Mouse (Mus musculus) cerebellum, postnatal 36 days (tissue): ENCODE measurements around the gene Serp2.

ENCODE experiments used
- DNase-seq, 2 experiments: peaks; one replicate each; pipeline ENCODE4 v3.0.0; 2021 to 2022; ENCODE audit warnings: mixed read lengths in 2 of 2

Serp2 gene

DNA sequence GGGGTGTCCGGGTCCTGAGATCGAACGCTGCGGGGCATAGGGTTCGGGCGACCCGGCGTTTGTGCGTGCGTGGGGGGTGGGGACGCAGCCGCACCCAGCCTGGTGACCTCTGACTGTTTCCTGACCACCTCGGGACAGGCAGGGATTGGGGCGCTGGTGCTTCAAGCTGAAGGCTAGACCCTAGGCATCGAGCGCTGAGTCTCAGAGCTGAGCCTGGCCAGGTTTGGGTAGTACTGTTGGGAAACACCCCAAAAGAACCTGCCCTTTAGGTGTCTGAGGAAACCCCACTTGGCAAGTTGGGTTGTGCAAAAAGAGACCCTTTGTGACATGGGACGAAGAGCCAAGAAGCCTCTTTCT, at the start of gene Serp2:
Serp2 (minus strand) TSS at position 38 of the 357 bp plus-strand sequence.
- DNase-seq, result no peak

DNA sequence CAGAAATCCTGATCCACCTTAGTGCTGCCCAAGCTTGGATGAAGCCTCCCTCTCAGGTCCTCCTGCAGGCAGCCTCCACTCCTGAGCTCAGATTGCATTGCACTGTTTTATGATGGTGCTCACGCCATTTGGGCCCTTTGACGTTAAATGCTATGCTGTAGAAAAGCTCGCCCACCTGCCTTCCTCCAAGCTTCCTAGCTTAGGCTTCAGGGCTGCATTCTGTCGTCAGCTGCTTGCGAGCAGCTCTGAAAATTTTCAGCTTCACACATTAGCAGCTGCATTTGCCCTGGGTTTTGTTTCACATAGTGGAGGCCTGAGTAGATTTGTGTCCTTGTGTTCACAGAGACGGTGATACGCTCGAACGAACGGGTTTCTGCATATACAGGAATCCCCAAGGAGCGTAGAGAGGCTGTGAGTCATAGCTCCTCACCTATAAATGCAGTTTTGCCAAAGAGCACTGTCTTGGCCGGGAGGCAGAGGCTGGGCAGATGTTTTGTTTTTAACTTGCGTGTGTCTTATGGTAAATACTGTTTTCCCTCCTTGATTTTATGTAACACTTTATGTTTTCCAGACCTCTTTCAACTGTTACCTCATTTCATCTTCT, 49.3 kb upstream of the Serp2 start:
- DNase-seq, result no peak

DNA sequence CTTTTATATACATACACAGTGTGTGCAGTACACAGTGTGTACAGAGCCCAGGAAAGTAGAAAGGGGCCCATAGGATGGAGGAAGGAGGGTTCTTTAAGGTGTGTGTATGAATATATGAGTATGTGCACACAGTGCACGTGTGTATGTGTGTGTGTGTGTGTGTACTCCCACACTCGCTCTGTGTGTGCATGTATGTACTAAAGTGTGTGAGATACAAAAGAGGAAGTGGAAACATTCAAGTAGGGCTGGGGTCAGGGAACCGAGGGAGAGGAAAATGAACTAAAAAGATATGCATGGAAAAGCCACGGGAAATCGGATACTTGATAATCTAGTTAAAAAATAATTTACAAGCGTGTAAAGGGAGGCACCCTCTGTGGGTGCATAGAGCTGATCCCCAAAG, 47.3 kb upstream of the Serp2 start:
- no peak for DNase-seq

DNA sequence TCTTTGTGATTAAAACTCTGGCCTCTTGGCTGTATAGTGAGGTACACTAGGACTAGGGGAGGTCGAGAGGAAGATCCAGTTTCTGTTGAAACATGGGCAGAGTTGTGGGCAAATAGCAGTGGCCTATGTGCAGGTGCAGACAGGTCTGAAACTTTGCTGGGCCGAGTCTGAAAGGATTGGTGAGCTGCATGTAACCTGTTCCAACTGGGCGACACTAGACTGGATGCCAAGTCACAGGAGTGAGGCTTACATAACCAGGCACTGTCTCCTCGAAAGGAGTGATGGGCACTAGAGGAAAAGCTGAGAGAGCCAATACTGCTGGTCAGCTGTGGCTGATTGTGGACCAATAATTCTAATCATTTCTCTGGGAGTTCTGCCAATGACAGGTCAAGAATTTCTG, 45.0 kb upstream of the Serp2 start:
- peak; percentile 52 to 59 for DNase-seq

DNA sequence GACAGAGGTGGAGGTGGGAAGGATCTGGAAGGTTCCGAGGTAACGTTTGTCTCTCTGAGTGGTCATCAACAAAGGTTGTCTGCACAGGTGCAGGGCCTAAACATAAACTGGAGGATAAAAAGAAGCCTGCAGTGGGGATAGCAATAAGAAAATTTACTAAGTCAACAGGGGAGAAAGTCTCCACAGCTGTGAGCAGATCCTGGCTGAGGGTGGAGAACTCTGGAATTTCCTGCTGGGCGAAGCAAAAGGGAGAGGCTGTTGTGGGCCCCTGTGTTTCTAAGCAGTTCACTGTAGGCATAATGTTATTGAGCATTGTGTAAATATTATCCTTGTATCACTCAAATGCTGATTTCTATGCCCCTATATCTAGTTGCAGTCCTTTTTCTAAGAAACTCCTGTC, 43.7 kb upstream of the Serp2 start:
- no peak for DNase-seq

DNA sequence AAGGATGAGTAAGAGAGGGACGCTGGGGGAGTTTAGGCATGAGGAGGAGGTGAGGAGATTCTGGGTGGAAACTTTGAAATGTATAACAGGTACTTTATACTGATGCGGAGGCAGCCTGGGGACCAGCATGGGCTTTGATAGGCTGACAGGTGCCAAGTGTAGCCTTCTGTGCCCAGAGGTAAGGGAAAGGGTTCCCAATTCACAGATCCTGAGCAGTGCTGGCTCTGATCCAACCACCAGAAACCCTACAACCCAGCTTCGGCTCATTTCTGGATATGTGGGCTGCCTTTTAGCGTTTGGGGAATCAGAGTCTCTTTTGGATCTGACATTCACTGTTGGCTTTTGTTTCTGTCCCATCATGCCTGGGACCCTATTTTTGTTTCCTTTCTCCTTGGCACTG, 43.0 kb upstream of the Serp2 start:
- DNase-seq, result no peak

DNA sequence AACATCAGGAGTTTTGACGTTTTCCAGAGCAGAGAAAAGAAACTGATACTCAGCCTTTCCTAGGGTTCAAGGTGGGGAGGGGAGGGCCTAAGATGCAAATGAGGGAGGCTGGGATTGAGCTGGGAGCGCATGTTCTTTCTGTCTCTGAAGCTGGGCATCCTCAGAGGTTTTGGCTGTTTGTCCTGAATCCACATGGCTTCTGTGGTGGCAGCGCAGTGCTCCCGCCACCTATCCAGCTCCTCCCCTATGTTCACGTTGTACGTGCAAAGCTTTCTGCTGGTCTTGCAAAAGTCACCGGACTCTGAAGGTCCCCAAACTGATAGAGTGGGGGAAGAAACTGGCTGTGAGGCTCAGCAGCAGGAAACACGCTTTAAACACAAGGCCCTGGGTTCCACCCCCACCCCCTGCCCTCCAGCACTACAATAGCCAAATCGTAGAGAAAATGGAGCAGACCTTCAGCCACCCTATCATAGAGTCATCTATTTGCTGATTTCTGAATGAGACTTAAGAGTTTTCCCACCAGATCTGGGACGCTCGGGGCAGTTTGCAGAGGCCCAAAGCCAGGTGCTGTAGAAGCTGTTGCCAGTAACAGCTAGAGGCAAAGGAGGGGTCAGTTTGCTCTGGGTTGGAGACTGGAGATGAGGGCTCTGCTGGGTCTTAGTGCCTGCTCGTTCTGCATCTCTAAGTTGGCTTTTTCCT, 42.0 kb upstream of the Serp2 start:
- peak; percentile 57 to 63 for DNase-seq

DNA sequence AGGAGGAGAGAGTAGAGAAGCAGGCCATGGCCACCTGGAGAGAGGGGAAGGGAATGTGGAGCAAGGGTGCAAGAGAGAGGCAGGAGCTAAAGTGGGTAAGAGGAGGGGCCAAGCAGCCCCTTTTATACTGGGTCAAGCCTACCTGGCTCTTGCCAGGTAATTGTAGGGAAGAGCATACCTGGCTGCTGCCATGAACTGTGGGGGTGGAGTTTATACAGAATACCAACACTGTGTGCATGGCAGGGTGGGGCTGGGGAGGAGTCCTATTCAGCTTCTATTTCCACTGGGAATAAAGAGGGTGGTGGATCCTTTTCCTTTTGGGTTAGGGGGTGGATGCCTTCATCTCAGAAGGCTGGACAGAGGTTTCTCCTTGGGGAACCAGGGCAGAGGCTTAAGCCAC, 41.1 kb upstream of the Serp2 start:
- DNase-seq, result no peak

DNA sequence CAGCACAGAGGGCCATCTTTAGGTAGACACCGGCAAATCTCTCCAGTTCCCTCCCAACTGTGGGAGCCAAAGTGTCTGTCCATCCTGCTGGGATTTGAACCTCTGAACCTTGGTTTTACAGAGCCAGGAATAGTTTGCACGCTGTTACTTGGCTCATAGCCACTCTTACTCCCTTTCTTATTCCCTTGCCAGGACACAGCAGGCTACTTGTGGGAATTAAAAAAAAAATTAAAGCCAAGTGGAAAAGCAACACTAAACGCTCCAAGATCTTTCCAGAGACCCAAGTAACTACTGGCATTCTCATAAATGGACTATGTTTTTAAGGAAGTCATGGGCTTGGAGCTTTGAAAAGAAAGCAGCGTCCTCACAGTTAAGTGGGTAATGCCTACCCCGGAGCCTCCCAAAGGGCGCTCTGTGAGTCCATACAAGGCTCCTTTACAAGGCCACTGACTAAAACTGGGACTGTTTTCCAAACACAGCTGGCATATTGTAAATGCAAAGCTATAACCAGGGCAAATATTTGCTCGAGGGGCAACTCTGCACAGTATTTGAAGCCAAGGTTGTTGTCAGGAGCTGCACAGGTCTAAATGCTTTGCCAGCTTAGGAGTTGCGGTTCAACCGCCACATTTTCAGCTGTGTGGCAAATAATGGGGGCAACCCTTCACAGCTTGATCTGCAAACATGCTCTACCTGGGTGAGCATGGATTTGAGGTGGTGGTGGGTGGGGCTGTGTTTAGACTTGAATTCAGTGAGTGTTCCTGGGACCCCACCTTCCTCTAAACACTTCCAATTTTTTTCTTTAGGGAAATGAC, 38.6 kb upstream of the Serp2 start:
- no peak for DNase-seq

DNA sequence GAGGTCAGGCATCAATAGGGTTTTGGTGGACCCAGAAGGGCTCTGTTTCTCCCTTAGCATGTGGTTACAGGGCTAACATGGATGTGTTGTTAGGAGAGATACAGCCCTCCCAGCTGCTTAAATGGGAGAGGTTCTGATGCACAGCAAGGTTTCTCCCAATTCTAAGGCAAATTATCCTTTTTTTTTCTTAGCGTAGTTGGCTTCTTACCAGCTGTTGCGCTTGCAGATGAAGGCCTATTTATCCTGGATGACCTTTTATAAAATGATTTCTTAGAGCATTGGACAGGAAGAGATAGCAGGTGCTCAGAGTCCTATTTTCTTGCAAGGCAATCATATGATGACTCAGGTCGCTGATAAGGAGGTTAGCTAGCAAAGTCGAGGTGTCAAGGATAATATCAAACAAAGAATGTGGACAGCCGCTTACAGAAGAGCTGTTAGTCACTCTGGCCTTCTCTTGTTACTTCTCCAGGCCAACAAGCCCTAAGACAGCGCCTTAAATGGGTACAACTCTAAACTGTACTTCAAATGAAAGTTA, 37.7 kb upstream of the Serp2 start:
- DNase-seq, result no peak

DNA sequence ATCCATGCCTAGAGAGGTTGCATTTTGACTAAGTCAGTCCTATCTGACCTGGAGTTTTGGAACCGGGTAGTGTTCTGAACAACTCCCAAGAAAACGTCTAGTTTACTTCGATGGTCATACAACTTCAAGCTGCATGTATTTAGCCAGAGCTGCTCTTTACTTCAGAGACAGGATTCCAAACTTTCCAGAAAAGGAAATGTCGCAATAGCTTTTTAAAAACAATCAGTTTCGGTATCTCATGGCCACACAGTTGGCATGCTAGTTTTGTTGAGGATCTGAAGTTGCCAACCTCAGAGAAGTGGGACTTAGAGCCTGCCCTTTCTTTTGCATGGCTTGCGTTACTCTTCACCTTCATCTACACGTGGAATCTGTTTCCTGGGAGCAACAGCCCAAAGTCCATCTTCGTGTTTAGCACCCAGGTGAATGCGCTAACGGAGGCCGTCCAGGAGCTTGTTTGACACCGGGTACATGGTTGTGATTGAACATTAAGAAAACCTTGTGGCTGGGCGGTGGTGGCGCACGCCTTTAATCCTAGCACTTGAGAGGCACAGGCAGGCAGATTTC, 37.0 kb upstream of the Serp2 start:
- no peak for DNase-seq

DNA sequence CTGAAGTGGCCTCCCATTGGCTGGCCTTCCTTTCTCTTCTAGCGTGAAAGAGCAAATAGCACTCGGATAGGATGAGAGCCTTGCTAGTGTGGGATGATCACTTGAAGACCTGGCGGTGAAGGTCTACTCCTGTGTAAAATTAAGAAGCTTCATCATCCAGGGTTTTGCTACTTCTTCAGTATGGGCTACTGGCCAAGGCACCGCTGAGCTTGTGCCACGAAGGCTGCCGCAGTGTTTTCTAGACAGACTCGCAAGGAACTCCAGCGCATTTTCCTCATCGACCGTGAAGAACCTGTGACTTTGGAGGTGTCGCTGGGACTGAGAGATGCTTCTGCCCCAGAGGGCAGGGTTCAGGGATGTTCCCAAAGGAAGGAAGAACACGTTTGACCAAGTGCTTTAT, 36.0 kb upstream of the Serp2 start:
- peak in 1 of 2 experiments; percentile 24 for DNase-seq

DNA sequence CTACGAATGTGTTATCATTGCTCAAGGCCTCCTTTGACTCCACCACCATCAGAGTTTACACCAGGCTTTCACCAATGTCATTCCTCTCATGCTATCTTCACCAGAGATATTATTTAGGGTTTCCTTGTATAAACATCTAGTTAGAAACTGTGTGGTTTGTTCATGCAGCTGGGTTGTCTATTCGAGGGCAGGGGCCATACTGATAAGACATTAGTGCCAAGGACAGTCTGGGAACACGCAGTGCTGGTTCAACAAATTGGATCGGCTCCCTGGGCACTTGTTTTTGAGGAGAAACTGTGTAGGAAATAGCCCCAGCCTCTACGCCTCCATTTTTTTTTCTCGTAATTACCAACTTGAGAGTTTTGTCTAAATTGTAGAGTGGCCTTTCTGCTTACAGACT, 35.4 kb upstream of the Serp2 start:
- no peak for DNase-seq

DNA sequence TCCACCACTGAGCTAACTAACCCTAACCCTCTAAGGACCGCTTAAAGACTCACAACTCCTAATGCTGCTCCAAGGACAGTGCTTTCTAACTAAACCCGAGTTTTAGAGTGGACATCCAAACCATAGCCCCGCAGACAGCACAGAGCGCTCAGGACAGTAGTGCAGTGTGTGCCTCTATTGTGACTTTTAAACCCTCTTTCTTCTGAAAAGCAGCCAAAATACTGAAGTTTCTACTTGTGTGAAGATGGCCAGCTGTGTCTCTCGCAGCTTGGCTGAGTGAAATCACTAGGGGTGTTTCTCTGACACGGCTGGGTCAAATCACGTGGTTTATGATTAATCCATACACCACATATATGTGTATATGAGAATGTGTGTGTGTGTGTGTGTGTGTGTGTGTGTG, 33.4 kb upstream of the Serp2 start:
- DNase-seq, result no peak

DNA sequence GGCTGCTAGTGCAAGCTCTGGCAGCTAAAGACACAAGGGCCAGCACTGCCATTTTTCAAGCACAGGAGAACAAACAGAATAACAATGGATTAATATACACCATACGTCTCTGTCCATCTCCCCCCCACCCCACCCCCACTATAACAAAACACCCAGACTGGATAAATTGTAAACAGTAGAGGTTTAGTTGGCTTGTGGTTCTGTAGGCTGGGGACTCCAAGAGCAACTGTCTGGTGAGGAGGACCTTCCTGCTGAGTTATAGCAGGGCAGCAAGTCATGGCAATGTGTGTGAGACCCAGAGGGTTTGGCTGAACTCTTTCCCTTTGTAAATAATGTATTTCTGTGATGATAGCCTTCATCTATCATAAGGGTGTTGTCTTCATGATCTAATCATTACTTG, 33.0 kb upstream of the Serp2 start:
- DNase-seq, result no peak

DNA sequence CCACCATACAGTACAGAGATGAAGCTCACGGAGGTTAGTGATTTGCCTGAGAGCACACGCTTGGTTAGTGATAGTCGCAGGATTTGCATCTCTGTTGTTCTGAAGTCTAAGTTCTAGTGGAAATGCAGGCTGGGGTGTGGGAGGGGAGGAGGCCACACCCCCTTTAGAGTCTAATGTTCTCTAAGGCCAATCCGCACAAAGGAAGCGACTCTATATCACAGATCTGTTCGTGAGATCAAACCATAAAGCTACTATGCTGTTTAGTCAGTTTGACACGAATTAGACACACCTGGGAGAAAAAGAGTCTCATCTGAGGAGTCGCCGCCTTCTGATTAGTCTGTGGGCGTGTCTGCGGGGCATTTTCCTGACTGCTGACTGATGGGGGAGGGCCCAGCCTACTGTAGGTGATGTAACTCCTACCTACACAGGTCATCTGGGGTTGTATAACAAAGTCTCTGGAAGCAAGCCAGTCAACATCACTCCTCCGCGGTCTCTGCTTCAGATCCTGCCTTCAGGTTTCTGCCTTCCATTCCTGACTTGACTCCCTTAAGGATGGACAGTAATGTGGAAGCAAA, 29.2 kb upstream of the Serp2 start:
- DNase-seq, result no peak

DNA sequence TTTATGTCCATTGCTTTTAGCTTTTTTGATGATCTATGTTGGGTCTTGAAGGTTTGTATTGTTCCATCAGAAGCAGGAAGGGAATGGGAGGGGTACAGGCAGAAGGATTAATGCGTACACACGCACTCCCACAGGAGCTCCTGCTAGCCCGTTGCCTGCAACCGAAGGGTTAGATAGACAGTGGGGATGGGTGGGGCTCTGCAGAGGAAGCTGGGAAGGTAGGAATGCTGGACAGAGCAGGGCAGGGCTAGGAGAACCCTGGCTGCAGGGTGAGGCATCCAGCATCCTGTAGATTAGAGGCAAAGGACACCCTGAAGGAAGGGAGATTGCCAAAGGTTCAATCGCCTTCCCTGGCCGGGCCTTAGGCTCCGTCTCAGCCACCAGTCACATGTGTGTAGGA, 27.3 kb upstream of the Serp2 start:
- no peak for DNase-seq

DNA sequence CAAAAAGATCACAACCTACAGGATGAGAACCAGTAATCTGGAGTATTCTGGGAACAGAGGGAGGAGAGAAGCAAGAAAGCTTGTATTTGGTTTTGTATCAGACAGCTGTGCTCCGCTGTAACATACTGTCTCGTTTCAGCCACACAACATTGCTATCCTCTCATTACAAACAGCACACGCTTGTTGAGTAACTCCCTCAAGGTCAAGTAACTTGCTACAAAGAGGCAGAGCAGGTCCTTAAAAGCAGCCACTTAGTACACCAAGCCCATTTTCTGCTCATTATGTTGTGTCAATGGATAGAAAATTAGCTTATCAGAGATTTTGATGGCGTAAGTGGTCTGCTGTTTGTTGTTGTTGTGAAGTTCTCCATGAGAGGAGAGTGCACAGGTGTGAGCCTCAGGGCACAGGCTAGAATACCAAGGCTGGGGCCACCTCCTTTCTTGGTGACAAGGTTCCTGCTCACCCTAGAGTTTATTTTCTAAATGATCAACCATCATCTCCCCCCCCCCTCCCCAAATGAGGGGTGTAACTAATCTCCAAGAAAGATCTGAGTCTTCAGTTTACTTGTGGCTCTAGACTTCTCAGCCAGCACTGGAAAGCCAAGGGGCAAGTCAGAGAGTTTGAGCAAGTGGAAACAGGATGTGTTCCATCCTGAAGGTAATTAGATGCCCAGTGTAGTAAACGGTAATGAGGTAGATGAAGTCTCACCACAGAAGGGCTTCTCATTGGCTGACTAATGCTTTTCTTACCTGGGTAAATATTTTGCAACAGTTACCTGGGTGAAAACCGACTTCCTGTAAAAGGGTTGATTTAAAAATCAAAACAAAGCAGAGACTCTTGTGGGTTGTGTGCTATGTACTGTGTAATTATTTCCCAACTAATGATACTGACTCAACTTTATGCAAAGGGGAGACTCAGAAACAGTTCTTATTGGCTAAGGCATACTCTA, 25.6 kb upstream of the Serp2 start:
- DNase-seq, result no peak

DNA sequence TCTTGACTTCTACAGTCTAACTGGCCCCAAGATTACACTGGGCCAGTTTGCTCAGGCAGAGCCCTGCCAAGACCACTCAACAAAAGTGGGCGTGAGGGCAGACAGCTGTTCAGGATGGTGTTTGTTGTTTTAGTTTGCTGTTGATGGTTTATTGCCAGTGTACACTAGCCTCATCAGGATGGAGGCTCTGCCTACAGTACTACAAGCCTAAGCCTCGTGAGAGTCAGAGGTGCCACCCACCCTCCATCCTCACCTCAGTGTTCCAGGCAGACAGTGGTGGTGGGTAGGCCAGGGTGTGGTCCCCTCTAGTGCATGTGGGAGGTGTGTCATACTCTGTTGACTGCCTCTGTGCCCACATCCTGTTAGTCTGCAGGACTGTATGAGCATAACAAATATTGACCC, 23.0 kb upstream of the Serp2 start:
- no peak for DNase-seq

DNA sequence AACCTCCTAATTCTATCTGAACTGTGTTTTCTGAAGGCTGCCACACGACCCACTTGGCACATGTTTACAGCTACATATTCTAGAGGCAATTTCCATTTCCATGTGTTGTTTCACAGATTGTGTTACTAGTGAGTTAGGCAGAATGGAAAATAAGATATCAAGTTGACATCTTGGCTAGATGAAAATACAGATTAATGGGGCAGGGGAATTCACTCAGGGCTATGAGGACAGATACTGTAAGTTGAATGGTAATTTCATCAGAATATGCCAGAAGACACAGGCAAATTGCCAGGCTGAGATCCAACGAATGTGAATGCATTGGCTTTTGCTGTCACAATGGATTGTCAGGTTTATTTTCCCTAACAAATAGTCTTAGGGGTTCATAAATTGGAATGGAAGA, 21.2 kb upstream of the Serp2 start:
- no peak for DNase-seq

DNA sequence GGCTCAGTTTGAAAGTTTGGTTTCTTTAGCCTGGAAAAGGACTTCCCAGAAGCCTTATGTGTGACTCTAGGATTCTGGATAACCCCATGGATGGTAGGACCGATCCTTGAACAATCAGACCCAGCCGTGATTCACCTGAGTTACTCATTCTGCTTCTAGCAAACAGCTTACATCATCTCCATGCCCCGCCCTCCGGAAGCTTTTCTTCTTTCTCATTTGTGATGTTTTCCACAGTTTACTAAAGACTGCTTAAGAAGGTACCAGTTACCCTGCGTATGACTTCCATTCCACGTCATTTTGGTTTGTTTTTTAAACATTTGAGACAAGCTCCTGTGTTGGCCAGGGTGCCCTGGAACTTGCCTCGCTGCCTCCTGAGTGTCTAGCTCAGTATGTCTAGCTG, 13.6 kb upstream of the Serp2 start:
- DNase-seq, result no peak
